Mouse (Mus musculus) ES-Bruce4 (cell line): ENCODE data around the gene Plrg1. TPM values are rescaled to one million over a fixed set of nuclear protein-coding genes. Genes with fewer than 3 reads are reported as not detected.

Experiments used
- H3K27ac ChIP-seq: 2 replicates; pipeline ENCODE4 v1.5.1; 2012; ENCODE audit warnings: low read length, inconsistent platforms; ENCODE audit not compliant: insufficient read depth
- H3K27me3 ChIP-seq: 2 replicates; pipeline ENCODE4 v1.6.1; 2012; ENCODE audit warnings: mild to moderate bottlenecking, low read length, inconsistent platforms; ENCODE audit not compliant: control insufficient read depth, poor library complexity, insufficient read depth, severe bottlenecking
- H3K36me3 ChIP-seq: 2 replicates; pipeline ENCODE4 v1.6.1; 2012; ENCODE audit warnings: inconsistent platforms, mild to moderate bottlenecking, low read length, moderate library complexity; ENCODE audit not compliant: control insufficient read depth, poor library complexity, insufficient read depth, severe bottlenecking
- H3K4me1 ChIP-seq: one replicate; pipeline ENCODE4 v1.8.1; 2011; ENCODE audit warnings: low read length; ENCODE audit not compliant: control insufficient read depth, insufficient read depth
- H3K4me3 ChIP-seq: 2 replicates; pipeline ENCODE4 v1.5.1; 2011; ENCODE audit warnings: low read depth, mild to moderate bottlenecking, low read length
- H3K9ac ChIP-seq: 2 replicates; pipeline ENCODE4 v1.6.1; 2012; ENCODE audit warnings: low read depth, mild to moderate bottlenecking, inconsistent platforms; ENCODE audit not compliant: poor library complexity, severe bottlenecking
- H3K9me3 ChIP-seq: replicated peaks from 2 replicates; pipeline ENCODE4 v1.6.1; 2012; ENCODE audit warnings: mild to moderate bottlenecking, low read length, inconsistent platforms; ENCODE audit not compliant: control insufficient read depth, poor library complexity, insufficient read depth, severe bottlenecking
- CTCF ChIP-seq: IDR thresholded peaks from one replicate; pipeline ENCODE4 v1.8.1; 2011; ENCODE audit warnings: low read depth, low read length
- EP300 ChIP-seq: IDR thresholded peaks from 2 replicates; pipeline ENCODE4 v1.6.1; 2011; ENCODE audit warnings: low read depth, low read length; ENCODE audit not compliant: insufficient read depth
- POLR2A ChIP-seq: IDR thresholded peaks from one replicate; pipeline ENCODE4 v1.8.1; 2011; ENCODE audit warnings: low read length; ENCODE audit not compliant: insufficient read depth
- polyA plus RNA-seq: library from polyadenylated mRNA; stranded (reverse); fragments of >200 nt; gene quantifications from 2 replicates; pipeline ENCODE4 v1.2.4, GENCODE M21; 2011; ENCODE audit warnings: low read depth; ENCODE audit not compliant: missing spikeins, insufficient read depth, insufficient read length

Gene Plrg1
- polyA plus RNA-seq, 1 experiment, result 88.1 TPM

- H3K4me3 ChIP-seq, result no peak overlapping the region
- TF ChIP-seq POLR2A (no peak), CTCF (no peak), EP300 (no peak)
- H3K9ac ChIP-seq, result no peak overlapping the region
- peaks cover 7% of the 10 kb centered on the region for H3K36me3 ChIP-seq
- H3K9me3 ChIP-seq, result no peaks in the 10 kb centered on the region
- no peaks in the 10 kb centered on the region for H3K4me1 ChIP-seq
- H3K27me3 ChIP-seq, result no peaks in the 10 kb centered on the region
- no peak overlapping the region for H3K27ac ChIP-seq
Measured at GRCm38 (mm10) chr3:83076563-83076962, 21.2 kb downstream of the Plrg1 start.

- TF ChIP-seq EP300 (no peak), CTCF (peak; percentile 8)
- H3K9me3 ChIP-seq, result no peaks in the 10 kb centered on the region
- peak overlapping the region; percentile 54 for H3K4me3 ChIP-seq
- H3K36me3 ChIP-seq, result no peaks in the 10 kb centered on the region
- H3K27ac ChIP-seq, result no peak overlapping the region
- no peaks in the 10 kb centered on the region for H3K27me3 ChIP-seq
- H3K9ac ChIP-seq, result no peak overlapping the region
- H3K4me1 ChIP-seq, result no peaks in the 10 kb centered on the region
Measured at GRCm38 (mm10) chr3:83080567-83081055, 25.3 kb downstream of the Plrg1 start.

- H3K36me3 ChIP-seq, result no peaks in the 10 kb centered on the region
- H3K4me3 ChIP-seq, result no peak overlapping the region
- no peak overlapping the region for H3K9ac ChIP-seq
- H3K9me3 ChIP-seq, result no peaks in the 10 kb centered on the region
- H3K4me1 ChIP-seq, result no peaks in the 10 kb centered on the region
- TF ChIP-seq EP300 (no peak), CTCF (no peak), POLR2A (no peak)
- no peak overlapping the region for H3K27ac ChIP-seq
- H3K27me3 ChIP-seq, result no peaks in the 10 kb centered on the region
Measured at GRCm38 (mm10) chr3:83097586-83097985, 42.3 kb downstream of the Plrg1 start.

GRCm38 (mm10) chr3:83098546-83099034 is 43.3 kb downstream of the Plrg1 start:
- Histone ChIP-seq H3K4me3 (no peak overlapping the region), H3K4me1 (no peaks in the 10 kb centered on the region), H3K27me3 (no peaks in the 10 kb centered on the region), H3K9me3 (no peaks in the 10 kb centered on the region), H3K27ac (no peak overlapping the region), H3K9ac (no peak overlapping the region), H3K36me3 (no peaks in the 10 kb centered on the region)
- no peak for TF ChIP-seq CTCF

- H3K9ac ChIP-seq, result no peak overlapping the region
- no peaks in the 10 kb centered on the region for H3K9me3 ChIP-seq
- no peak overlapping the region for H3K4me3 ChIP-seq
- no peaks in the 10 kb centered on the region for H3K4me1 ChIP-seq
- H3K27ac ChIP-seq, result no peak overlapping the region
- no peaks in the 10 kb centered on the region for H3K27me3 ChIP-seq
- TF ChIP-seq EP300 (no peak), POLR2A (no peak), CTCF (no peak)
- no peaks in the 10 kb centered on the region for H3K36me3 ChIP-seq
Measured at GRCm38 (mm10) chr3:83099139-83099538, 43.8 kb downstream of the Plrg1 start.

- no peaks in the 10 kb centered on the region for H3K4me1 ChIP-seq
- H3K4me3 ChIP-seq, result no peak overlapping the region
- no peaks in the 10 kb centered on the region for H3K27me3 ChIP-seq
- peaks cover 5% of the 10 kb centered on the region; the same call in 1 of the 2 replicates for H3K9me3 ChIP-seq
- H3K27ac ChIP-seq, result no peak overlapping the region
- TF ChIP-seq CTCF, result no peak
- no peak for TF ChIP-seq EP300
- no peak for TF ChIP-seq POLR2A
- no peak overlapping the region for H3K9ac ChIP-seq
- no peaks in the 10 kb centered on the region for H3K36me3 ChIP-seq
Measured at GRCm38 (mm10) chr3:83099651-83100050, 44.3 kb downstream of the Plrg1 start.
